Mouse (Mus musculus) gastrocnemius, postnatal 14 days (tissue): ENCODE results near the gene Kif26b. TPM values are rescaled to one million over a fixed set of nuclear protein-coding genes. Genes with fewer than 3 reads are reported as not detected.

Source experiments
- total RNA-seq, 2 experiments: library from RNA; stranded (reverse); gene quantifications; 2 replicates each; pipeline ENCODE4 v1.2.3; 2021

The Kif26b gene
- total RNA-seq, 2 experiments from 2014 or later: 1.1 to 1.2 TPM

Other genes starting within 250 kb of the Kif26b start
- 10 to 100 TPM; 25.1 to 30.8 TPM for gene Cox20, start 210.0 kb upstream of the Kif26b start, total RNA-seq
- 100 to 1,000 TPM; 143 to 145 TPM for gene Hnrnpu, start 191.3 kb upstream of the Kif26b start, total RNA-seq
- 1 to 10 TPM; 6.2 to 8.4 TPM for gene Efcab2, start 123.0 kb upstream of the Kif26b start, total RNA-seq